Mouse (Mus musculus) stomach, postnatal 0 days (tissue): ENCODE measurements around the gene Kctd13.

Experiments used
- CTCF ChIP-seq: IDR thresholded peaks from 2 replicates; pipeline ENCODE4 v1.5.1; 2016; ENCODE audit warnings: antibody characterized with exemption, low read depth, mild to moderate bottlenecking, moderate library complexity
- EP300 ChIP-seq: optimal IDR thresholded peaks from 2 replicates; pipeline ENCODE3; 2016; ENCODE audit warnings: antibody characterized with exemption

- TF ChIP-seq CTCF (no peak), EP300 (no peak)
Measured at GRCm38 (mm10) chr7:126932652-126933051, 4.0 kb downstream of the Kctd13 start.
